Mouse (Mus musculus) kidney, adult 2 months (tissue): ENCODE measurements around the gene Xylt1.

Experiments used
- CTCF ChIP-seq: fragments of 200-500 bp; conservative IDR thresholded peaks from 2 replicates; pipeline ENCODE4 v1.5.1; 2011; ENCODE audit warnings: low read depth, mild to moderate bottlenecking, control low read depth, low read length, moderate library complexity, mixed read lengths; ENCODE audit not compliant: insufficient read depth, insufficient read length
- POLR2A ChIP-seq: fragments of 200-500 bp; IDR thresholded peaks from one replicate; pipeline ENCODE4 v1.6.1; 2011; ENCODE audit warnings: low read depth, low read length, control low read depth

GRCm38 (mm10) chr7:117686120-117686996 is 305.6 kb downstream of the Xylt1 start:
- TF ChIP-seq CTCF (no peak), POLR2A (no peak)
